Mouse (Mus musculus) spleen, adult 12 weeks (tissue): ENCODE measurements around the gene Arhgef6.

Experiments used
- DNase-seq: peaks from one replicate; pipeline ENCODE4 v3.0.0; 2022; ENCODE audit warnings: low spot score

Gene Arhgef6

DNA sequence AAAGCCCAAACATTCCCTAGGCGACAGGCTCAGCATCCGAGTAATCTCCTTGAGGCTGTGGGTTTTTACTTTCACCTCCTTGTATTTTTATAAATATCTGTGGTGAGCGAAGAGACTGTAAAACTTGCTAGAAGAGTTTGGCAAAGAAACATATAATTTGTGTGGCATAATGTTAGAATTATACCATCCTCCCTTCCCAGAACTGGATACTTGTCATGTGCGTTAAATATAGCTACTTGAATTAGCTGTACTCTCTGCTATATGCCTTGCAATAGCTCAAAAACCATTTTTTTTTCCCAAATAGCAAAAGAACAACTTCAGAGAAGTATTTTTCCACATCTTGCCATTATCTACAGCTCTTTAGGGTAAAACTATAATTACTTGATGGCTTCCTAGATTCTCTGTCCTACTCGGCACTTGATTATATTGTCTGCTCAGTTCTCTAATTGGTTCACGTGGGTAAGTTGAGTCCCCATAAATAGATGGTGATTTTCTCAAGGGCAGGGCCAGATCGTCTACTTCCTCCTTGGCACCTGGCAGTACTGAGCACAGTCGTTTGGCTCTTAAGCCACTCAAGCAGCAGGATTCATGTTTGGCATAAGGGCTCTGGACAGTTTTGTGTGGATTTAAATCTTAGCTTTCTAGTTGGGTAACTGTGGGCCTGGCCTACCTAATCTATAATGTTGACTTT lies 35.2 kb downstream of the Arhgef6 start:
- no peak for DNase-seq

DNA sequence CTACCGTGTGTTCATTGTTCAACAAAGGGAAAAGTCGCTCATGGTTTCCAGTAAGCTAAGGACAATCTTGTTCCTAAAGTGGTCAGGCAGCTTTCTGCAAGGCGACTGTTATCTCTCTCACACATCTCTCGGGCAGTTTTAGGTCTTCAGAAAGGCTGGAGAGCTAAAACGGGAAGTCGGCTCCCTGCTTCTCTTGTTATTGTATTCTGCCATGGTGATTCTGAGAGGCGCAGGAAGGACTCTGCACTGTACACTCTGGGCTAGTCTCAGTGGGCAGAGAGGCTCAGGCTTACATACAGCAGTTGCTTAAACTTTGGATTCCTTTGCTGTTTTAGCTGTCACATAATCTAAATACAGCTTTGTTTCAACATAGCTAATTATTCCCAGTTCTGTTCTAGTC lies 39.6 kb downstream of the Arhgef6 start:
- DNase-seq: no peak

- no peak for DNase-seq
These were observed 50.1 kb downstream of the Arhgef6 start for GRCm38 (mm10) chrX:57288458-57288857.

- DNase-seq: no peak
These were observed 52.2 kb downstream of the Arhgef6 start for GRCm38 (mm10) chrX:57286281-57286680.

- no peak for DNase-seq
These were observed 56.3 kb downstream of the Arhgef6 start for GRCm38 (mm10) chrX:57282184-57282583.

- no peak for DNase-seq
These were observed 60.8 kb downstream of the Arhgef6 start for GRCm38 (mm10) chrX:57277560-57278335.

- no peak for DNase-seq
These were observed 75.0 kb downstream of the Arhgef6 start for GRCm38 (mm10) chrX:57263515-57263914.

- no peak for DNase-seq
These were observed 77.8 kb downstream of the Arhgef6 start for GRCm38 (mm10) chrX:57260744-57261143.

- DNase-seq: no peak
These were observed 85.0 kb downstream of the Arhgef6 start for GRCm38 (mm10) chrX:57253329-57254055.

DNA sequence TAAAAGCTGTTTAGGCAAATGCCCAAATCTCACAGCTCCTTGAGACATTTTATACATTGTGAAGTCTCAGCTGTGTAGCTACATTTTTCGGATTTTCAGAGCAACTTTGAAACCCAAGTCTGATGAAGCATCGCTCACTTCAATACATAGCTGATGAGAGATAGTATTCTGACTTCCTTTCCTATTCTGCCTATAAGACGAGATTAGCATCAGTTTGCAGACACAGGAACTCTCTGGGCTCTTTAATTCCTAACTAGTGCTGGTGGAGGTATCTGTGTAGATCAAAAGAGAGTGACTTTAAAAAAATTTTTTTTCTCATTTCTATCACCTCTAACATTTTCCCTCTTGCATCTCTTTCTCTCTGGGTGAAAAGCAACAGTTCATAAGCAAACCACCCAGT lies 100.0 kb downstream of the Arhgef6 start:
- DNase-seq: no peak

- DNase-seq: no peak
These were observed 102.5 kb downstream of the Arhgef6 start for GRCm38 (mm10) chrX:57235982-57236381.

DNA sequence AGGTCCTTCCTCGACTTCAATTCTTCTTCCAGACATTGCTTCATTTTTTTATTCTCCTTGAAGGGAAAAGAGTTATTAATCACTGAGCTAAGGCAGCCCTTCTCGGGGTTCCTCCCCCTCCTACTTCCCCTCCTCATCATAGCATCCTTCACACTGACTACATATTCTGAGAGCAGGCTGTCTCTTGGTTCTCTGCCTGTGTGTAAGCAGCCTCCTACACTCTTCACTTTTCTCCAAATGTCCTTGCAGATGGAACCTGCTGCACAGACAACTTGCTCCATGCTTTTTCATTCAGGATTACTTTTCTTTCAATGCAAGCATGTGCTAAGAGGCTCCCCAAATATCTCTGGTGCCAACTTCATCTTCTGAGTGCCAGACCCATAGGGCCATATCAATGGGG lies 104.9 kb downstream of the Arhgef6 start:
- no peak for DNase-seq

- no peak for DNase-seq
These were observed 110.4 kb downstream of the Arhgef6 start for GRCm38 (mm10) chrX:57228178-57228577.

- DNase-seq: no peak
These were observed 115.2 kb downstream of the Arhgef6 start for GRCm38 (mm10) chrX:57223301-57223700.

- no peak for DNase-seq
These were observed 116.6 kb downstream of the Arhgef6 start for GRCm38 (mm10) chrX:57221881-57222280.

DNA sequence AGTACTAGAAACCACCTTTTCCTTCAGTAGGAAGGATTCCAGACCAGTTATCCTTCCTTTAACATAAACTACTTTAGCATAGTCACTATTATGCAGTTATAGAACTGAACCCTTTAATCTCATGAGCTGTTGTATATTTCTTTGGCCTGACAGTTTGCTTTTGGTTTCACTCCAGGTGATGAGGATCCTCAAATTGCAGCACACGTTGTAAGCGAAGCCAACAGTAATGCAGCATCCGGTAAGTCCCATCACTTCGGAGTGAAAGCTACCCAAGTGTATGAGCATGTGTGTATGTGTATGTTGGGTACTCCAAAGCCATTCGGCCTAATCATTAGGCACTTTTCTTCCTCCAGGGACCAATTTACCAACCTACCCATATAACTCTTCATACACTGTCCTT lies 119.0 kb downstream of the Arhgef6 start:
- DNase-seq: no peak

DNA sequence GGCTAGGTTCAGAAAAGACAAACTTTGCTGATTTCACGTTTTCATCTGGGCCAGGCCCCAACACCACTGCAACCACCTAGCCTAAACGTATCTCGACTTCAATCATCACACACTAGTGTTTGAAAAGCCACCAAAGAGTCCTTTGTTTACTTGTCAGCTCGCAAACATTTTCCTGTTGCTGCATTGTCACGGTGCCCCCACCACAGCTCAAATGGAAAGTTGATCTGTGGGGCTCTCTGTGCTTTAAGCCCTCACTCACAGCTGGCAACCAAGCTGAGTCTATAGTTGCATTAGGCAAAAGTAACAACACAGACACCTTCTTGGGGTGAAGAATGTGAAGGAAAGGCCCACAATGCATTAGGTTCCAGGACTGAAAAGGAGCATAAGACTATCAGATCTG lies 122.3 kb downstream of the Arhgef6 start:
- DNase-seq: no peak

GRCm38 (mm10) chrX:57215495-57215894 lies 123.0 kb downstream of the Arhgef6 start:
- DNase-seq: no peak

GRCm38 (mm10) chrX:57212862-57213261 lies 125.7 kb downstream of the Arhgef6 start:
- no peak for DNase-seq

- no peak for DNase-seq
These were observed 126.7 kb downstream of the Arhgef6 start, which contains the start of gene Cd40lg for GRCm38 (mm10) chrX:57211876-57212275. Gene Cd40lg, plus strand, starts transcription at chrX:57212143.

GRCm38 (mm10) chrX:57210591-57210990 lies 127.9 kb downstream of the Arhgef6 start:
- DNase-seq: no peak

DNA sequence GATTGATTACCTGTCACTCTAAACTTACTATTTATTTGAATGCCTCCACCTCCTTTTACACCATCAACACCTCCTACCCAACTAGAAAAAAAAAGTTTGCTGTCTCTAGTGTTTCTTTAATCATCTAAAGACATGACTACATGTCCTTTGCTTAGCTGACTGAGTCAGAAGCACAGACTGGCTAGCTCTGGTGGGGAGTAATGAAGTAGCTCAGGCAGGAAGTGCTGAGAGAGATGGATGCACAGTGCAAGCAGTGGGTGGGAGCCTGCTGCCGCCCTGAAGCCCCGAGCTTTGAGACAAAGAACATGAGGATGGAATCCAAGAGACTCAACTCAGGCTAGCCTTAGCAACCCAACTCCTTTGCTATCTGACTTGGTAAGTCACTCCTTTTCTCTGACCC lies 138.1 kb downstream of the Arhgef6 start:
- no peak for DNase-seq

DNA sequence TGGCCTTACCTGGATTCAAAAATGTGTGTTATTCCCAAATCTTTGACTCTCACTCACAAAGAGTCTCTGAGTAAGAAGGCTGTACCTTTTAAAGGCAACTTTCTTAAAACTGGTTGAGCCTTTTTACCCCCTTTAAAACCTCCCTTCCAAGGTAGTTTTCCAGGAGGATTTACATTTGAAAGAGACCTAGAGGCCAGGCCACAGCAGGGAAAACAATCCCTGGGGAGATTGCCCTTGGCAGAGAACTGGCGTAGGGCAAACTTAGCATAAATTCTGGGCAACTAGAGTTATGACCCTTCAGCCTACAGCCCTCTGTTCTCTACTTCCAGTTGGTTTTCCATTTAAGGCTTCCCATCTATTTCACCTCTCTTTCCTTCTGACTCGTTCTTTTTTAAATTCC lies 140.5 kb downstream of the Arhgef6 start:
- DNase-seq: no peak
